Mouse (Mus musculus): ENCODE results near the gene Igfbp6.
"Not testable (repeated sequence)": the region's sequence is repeated elsewhere in the genome, so short reads cannot be mapped to it uniquely, and the experiment has no call there.

Gene Igfbp6

GRCm38 (mm10) chr15:102136129-102136758 lies 7.9 kb upstream of the Igfbp6 start, which contains the start of gene Spryd3:
Gene Spryd3, minus strand, starts transcription at chr15:102136234.
- DNase-seq (ENCODE audit: low spot score) = peak; percentile 95

- DNase-seq (ENCODE audit: low spot score) = no peak
Measured at GRCm38 (mm10) chr15:102141120-102141519, 3.0 kb upstream of the Igfbp6 start.

- DNase-seq (ENCODE audit: low spot score) = no peak
Measured at GRCm38 (mm10) chr15:102142914-102143912, 949 bp upstream of the Igfbp6 start.

- no peak for DNase-seq (ENCODE audit: low spot score)
Measured at GRCm38 (mm10) chr15:102144726-102145125, 564 bp downstream of the Igfbp6 start.

GRCm38 (mm10) chr15:102145330-102145729 lies 1.2 kb downstream of the Igfbp6 start:
- no peak for DNase-seq (ENCODE audit: low spot score)

- DNase-seq (ENCODE audit: low spot score) = no peak
Measured at GRCm38 (mm10) chr15:102146089-102146488, 1.9 kb downstream of the Igfbp6 start.

- no peak for DNase-seq (ENCODE audit: low spot score)
Measured at GRCm38 (mm10) chr15:102146882-102147281, 2.7 kb downstream of the Igfbp6 start.

GRCm38 (mm10) chr15:102147674-102148402 lies 3.7 kb downstream of the Igfbp6 start:
- DNase-seq (ENCODE audit: low spot score) = no peak

- no peak for DNase-seq (ENCODE audit: low spot score)
Measured at GRCm38 (mm10) chr15:102149561-102149960, 5.4 kb downstream of the Igfbp6 start.

- no peak for DNase-seq (ENCODE audit: low spot score)
Measured at GRCm38 (mm10) chr15:102150301-102151135, 6.4 kb downstream of the Igfbp6 start, which contains the start of gene Soat2. Gene Soat2, plus strand, starts transcription at chr15:102150526.

GRCm38 (mm10) chr15:102152646-102153045 lies 8.5 kb downstream of the Igfbp6 start:
- DNase-seq (ENCODE audit: low spot score) = no peak

GRCm38 (mm10) chr15:102155006-102155405 lies 10.8 kb downstream of the Igfbp6 start:
- not testable (repeated sequence) for DNase-seq (ENCODE audit: low spot score)

GRCm38 (mm10) chr15:102156836-102157235 lies 12.7 kb downstream of the Igfbp6 start:
- DNase-seq (ENCODE audit: low spot score) = no peak

- no peak for DNase-seq (ENCODE audit: low spot score)
Measured at GRCm38 (mm10) chr15:102160415-102161060, 16.4 kb downstream of the Igfbp6 start.

GRCm38 (mm10) chr15:102163900-102164693 lies 19.9 kb downstream of the Igfbp6 start:
- no peak for DNase-seq (ENCODE audit: low spot score)

GRCm38 (mm10) chr15:102165468-102166100 lies 21.4 kb downstream of the Igfbp6 start:
- no peak for DNase-seq (ENCODE audit: low spot score)

GRCm38 (mm10) chr15:102167620-102168021 lies 23.5 kb downstream of the Igfbp6 start:
- no peak for DNase-seq (ENCODE audit: low spot score)

GRCm38 (mm10) chr15:102169064-102169463 lies 24.9 kb downstream of the Igfbp6 start:
- DNase-seq (ENCODE audit: low spot score) = no peak

GRCm38 (mm10) chr15:102173581-102173980 lies 29.4 kb downstream of the Igfbp6 start:
- no peak for DNase-seq (ENCODE audit: low spot score)

Data from urinary bladder, postnatal 10 days (tissue).